ENCODE assay signal across 13 mouse cellular contexts in the genomic region with DNA sequence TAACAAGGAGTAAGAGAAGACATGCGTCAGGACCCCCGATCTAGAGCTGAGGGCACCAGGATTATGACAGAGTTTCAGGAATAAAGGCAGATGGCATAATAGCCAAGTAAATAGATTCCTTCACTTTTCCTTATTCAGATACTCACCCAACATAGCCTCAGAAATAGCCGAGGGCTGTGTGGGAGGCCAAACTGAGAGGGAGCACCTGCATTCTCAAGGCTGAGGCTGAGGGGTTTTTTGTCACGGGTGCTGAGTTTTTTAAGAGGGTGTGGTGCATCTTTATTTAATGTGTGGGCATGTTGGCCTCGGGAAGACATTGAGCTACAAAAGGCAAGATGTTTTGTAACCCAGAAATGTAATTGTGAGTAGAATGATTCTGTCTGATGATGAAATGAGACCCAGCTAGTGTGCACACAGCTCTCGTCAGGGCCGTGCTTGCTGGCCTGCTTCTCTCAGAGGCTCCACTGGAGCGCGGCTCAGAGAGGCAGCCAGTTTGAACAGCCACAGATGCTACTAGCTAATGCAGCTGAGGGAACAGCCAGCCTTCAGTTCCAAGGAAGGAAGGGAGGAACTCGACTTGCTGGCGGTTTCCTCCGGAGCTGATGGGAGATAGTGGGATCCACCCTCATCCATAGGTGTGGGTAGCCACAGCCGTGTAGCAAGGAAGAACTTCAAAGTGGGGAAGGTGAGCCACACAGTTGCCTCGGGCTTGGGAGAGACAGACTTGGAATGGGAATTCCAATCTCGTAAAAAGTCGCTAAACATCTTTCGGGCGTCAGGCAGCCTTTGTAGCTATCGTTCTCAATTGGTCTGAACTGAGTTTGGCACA.
DNase-seq lines count a peak whose midpoint lies in the region; ATAC-seq and TF ChIP-seq lines count a peak whose summit lies in the region.
"Had no signal": no experiment of that assay in that cellular context is flagged by ENCODE, and none has a peak within 500 bp of the region (broad histone marks: within the 10 kb centered on the region; RNA-seq: fewer than 3 reads in every experiment).

No protein-coding gene starts in this region.

- H3K4me3 ChIP-seq in midbrain, embryonic 11.5 days (ENCODE audit: low read depth, low read length), result no peak overlapping the region
- no peak overlapping the region for H3K4me3 ChIP-seq in midbrain, embryonic 15.5 days
- H3K4me3 ChIP-seq in limb, embryonic 14.5 days (replicated peaks; ENCODE audit: low read length), result no peak overlapping the region
- no peak overlapping the region for H3K4me3 ChIP-seq in intestine, embryonic 16.5 days (ENCODE audit: low read length)
- H3K4me3 ChIP-seq: heart, adult 2 months; hindbrain, embryonic 15.5 days; lung, embryonic 15.5 days had no signal

- 71% methylated on average over 19 of the region's 19 CpGs for WGBS in midbrain, embryonic 11.5 days
- 68% methylated on average over 19 of the region's 19 CpGs for WGBS in midbrain, embryonic 15.5 days
- 57% methylated on average over 19 of the region's 19 CpGs for WGBS in limb, embryonic 14.5 days
- 79% methylated on average over 19 of the region's 19 CpGs for WGBS in intestine, embryonic 16.5 days

- no peak overlapping the region for H3K27ac ChIP-seq in midbrain, embryonic 11.5 days (ENCODE audit: low read depth, low read length)
- no peak overlapping the region for H3K27ac ChIP-seq in midbrain, embryonic 15.5 days
- H3K27ac ChIP-seq in limb, embryonic 14.5 days (replicated peaks; ENCODE audit: low read depth, low read length), result no peak overlapping the region
- no peak overlapping the region for H3K27ac ChIP-seq in intestine, embryonic 16.5 days (ENCODE audit: low read length)
- H3K27ac ChIP-seq: heart, adult 2 months; hindbrain, embryonic 15.5 days; lung, embryonic 15.5 days had no signal

- no peak overlapping the region for H3K4me2 ChIP-seq in midbrain, embryonic 11.5 days
- H3K4me2 ChIP-seq in midbrain, embryonic 15.5 days, result no peak overlapping the region
- no peak overlapping the region for H3K4me2 ChIP-seq in limb, embryonic 14.5 days (replicated peaks; ENCODE audit: low read depth, low read length, severe bottlenecking)
- no peak overlapping the region for H3K4me2 ChIP-seq in intestine, embryonic 16.5 days (ENCODE audit: low read depth, low read length)
- H3K4me2 ChIP-seq: hindbrain, embryonic 15.5 days; lung, embryonic 15.5 days had no signal

- TF ChIP-seq POLR2A in limb, embryonic 14.5 days (IDR thresholded peaks at IDR 0.05; ENCODE audit: borderline replicate concordance, extremely low read depth, insufficient read depth, insufficient read length), result no peak

- no peaks in the 10 kb centered on the region for H3K27me3 ChIP-seq in midbrain, embryonic 11.5 days (ENCODE audit: control insufficient read depth, insufficient read depth, low read length)
- no peaks in the 10 kb centered on the region for H3K27me3 ChIP-seq in midbrain, embryonic 15.5 days (replicated peaks)
- no peaks in the 10 kb centered on the region for H3K27me3 ChIP-seq in limb, embryonic 14.5 days (ENCODE audit: control insufficient read depth, insufficient read depth, low read length)
- no peaks in the 10 kb centered on the region for H3K27me3 ChIP-seq in intestine, embryonic 16.5 days (replicated peaks; ENCODE audit: control insufficient read depth, insufficient read depth, low read length)
- H3K27me3 ChIP-seq: hindbrain, embryonic 15.5 days; lung, embryonic 15.5 days had no signal

- H3K9ac ChIP-seq in midbrain, embryonic 11.5 days (ENCODE audit: low read length), result no peak overlapping the region
- H3K9ac ChIP-seq in midbrain, embryonic 15.5 days, result no peak overlapping the region
- no peak overlapping the region for H3K9ac ChIP-seq in limb, embryonic 14.5 days (ENCODE audit: low read depth, low read length, severe bottlenecking)
- no peak overlapping the region for H3K9ac ChIP-seq in intestine, embryonic 16.5 days (ENCODE audit: low read depth, low read length)
- H3K9ac ChIP-seq: hindbrain, embryonic 15.5 days; lung, embryonic 15.5 days had no signal

- no peak for ATAC-seq in midbrain, embryonic 11.5 days (ENCODE audit: low FRiP score)
- no peak for ATAC-seq in midbrain, embryonic 15.5 days (replicated peaks)
- peak; percentile 97 for ATAC-seq in frontal cortex, adult (ENCODE audit: low TSS enrichment)
- ATAC-seq in limb, embryonic 14.5 days (ENCODE audit: low FRiP score, low read depth), result no peak
- ATAC-seq in intestine, embryonic 16.5 days, result no peak

- DNase-seq in midbrain, embryonic 11.5 days (ENCODE audit: low spot score, missing footprints), result peak; percentile 80
- peak; percentile 18 for DNase-seq in limb, embryonic 14.5 days (ENCODE audit: low spot score)
- DNase-seq in telencephalon, adult 2 months (ENCODE audit: low read depth, low spot score), result peak; percentile 29
- no peak for DNase-seq in adrenal gland, adult (ENCODE audit: inconsistent age in 2 of 2, low spot score in 1 of 2)
- DNase-seq: adrenal gland, postnatal 10 days; cerebellum, adult 8-10 months; heart, adult 2 months; thymus, postnatal 14 days had no signal

- no peaks in the 10 kb centered on the region for H3K9me3 ChIP-seq in midbrain, embryonic 11.5 days (ENCODE audit: control insufficient read depth, low read length)
- H3K9me3 ChIP-seq in midbrain, embryonic 15.5 days, result no peaks in the 10 kb centered on the region
- H3K9me3 ChIP-seq in limb, embryonic 14.5 days (ENCODE audit: control insufficient read depth, low read length), result no peaks in the 10 kb centered on the region
- H3K9me3 ChIP-seq in intestine, embryonic 16.5 days (ENCODE audit: control insufficient read depth, low read length), result no peaks in the 10 kb centered on the region
- H3K9me3 ChIP-seq: hindbrain, embryonic 15.5 days; lung, embryonic 15.5 days had no signal

- H3K36me3 ChIP-seq in midbrain, embryonic 11.5 days (ENCODE audit: control insufficient read depth, insufficient read depth, low read length), result no peaks in the 10 kb centered on the region
- H3K36me3 ChIP-seq in midbrain, embryonic 15.5 days (replicated peaks), result no peaks in the 10 kb centered on the region
- H3K36me3 ChIP-seq in limb, embryonic 14.5 days (ENCODE audit: control insufficient read depth, insufficient read depth, low read length), result no peaks in the 10 kb centered on the region
- no peaks in the 10 kb centered on the region for H3K36me3 ChIP-seq in intestine, embryonic 16.5 days (ENCODE audit: control insufficient read depth, insufficient read depth, low read length)
- H3K36me3 ChIP-seq: hindbrain, embryonic 15.5 days; lung, embryonic 15.5 days had no signal

- 0 out of 2 replicates have a peak, but pooled peaks cover 3% of the 10 kb centered on the region for H3K4me1 ChIP-seq in midbrain, embryonic 11.5 days (ENCODE audit: control insufficient read depth, insufficient read depth, low read length)
- H3K4me1 ChIP-seq in midbrain, embryonic 15.5 days, result no peaks in the 10 kb centered on the region
- no peaks in the 10 kb centered on the region for H3K4me1 ChIP-seq in limb, embryonic 14.5 days (ENCODE audit: control insufficient read depth, insufficient read depth, low read length)
- H3K4me1 ChIP-seq in intestine, embryonic 16.5 days (ENCODE audit: control insufficient read depth, insufficient read depth, low read length), result no peaks in the 10 kb centered on the region
- H3K4me1 ChIP-seq: hindbrain, embryonic 15.5 days; lung, embryonic 15.5 days had no signal

Comparison
In these comparisons a context has a peak if more than half of its experiments do, and no peak if none do; other contexts are left out.
1. DNase-seq: peak in midbrain, embryonic 11.5 days (single experiment), limb, embryonic 14.5 days (single experiment) and telencephalon, adult 2 months (single experiment); none in adrenal gland, adult (0 of 2).